Mouse (Mus musculus) midbrain, postnatal 0 days (tissue): ENCODE data around the gene 6430571L13Rik. TPM values are rescaled to one million over a fixed set of nuclear protein-coding genes. Genes with fewer than 3 reads are reported as not detected.

Experiments used
- ATAC-seq: fragments of 200-750 bp; cut with Nextera tagmentation; 2 replicates; pipeline ENCODE4 v1.8.0; 2017; ENCODE audit warnings: moderate number of reproducible peaks, mild to moderate bottlenecking, moderate TSS enrichment, moderate library complexity; ENCODE audit not compliant: low FRiP score
- DNase-seq: peaks from one replicate; pipeline ENCODE4 v3.0.0-alpha.2; 2015; ENCODE audit warnings: low spot score
- H3K27ac ChIP-seq: fragments of 300-500 bp; sonication (generic); 2 replicates; pipeline ENCODE4 v1.5.1; 2014; ENCODE audit warnings: low read depth, mild to moderate bottlenecking, low read length, mixed read lengths
- H3K27me3 ChIP-seq: fragments of 300-500 bp; sonication (generic); 2 replicates; pipeline ENCODE4 v1.6.1; 2014; ENCODE audit warnings: low read length, control low read depth, mixed read lengths; ENCODE audit not compliant: insufficient read depth
- H3K36me3 ChIP-seq: fragments of 300-500 bp; sonication (generic); 2 replicates; pipeline ENCODE4 v1.6.1; 2014; ENCODE audit warnings: low read length, control low read depth, mixed read lengths; ENCODE audit not compliant: insufficient read depth
- H3K4me1 ChIP-seq: fragments of 300-500 bp; sonication (generic); 2 replicates; pipeline ENCODE4 v1.6.1; 2014; ENCODE audit warnings: mild to moderate bottlenecking, control low read depth, antibody characterized with exemption, low read length, mixed read lengths; ENCODE audit not compliant: insufficient read depth
- H3K4me2 ChIP-seq: fragments of 300-500 bp; sonication (generic); 2 replicates; pipeline ENCODE4 v1.6.1; 2014; ENCODE audit warnings: low read depth, mild to moderate bottlenecking, low read length, mixed read lengths; ENCODE audit not compliant: poor library complexity, severe bottlenecking
- H3K4me3 ChIP-seq: fragments of 300-500 bp; sonication (generic); 2 replicates; pipeline ENCODE4 v1.5.1; 2014; ENCODE audit warnings: low read depth, mild to moderate bottlenecking, low read length, moderate library complexity
- H3K9ac ChIP-seq: fragments of 300-500 bp; sonication (generic); replicated peaks from 2 replicates; pipeline ENCODE4 v1.6.1; 2014; ENCODE audit warnings: mild to moderate bottlenecking, low read length, moderate library complexity, mixed read lengths; ENCODE audit not compliant: poor library complexity, severe bottlenecking
- H3K9me3 ChIP-seq: fragments of 300-500 bp; sonication (generic); 2 replicates; pipeline ENCODE4 v1.6.1; 2016; ENCODE audit warnings: low read length, control low read depth
- CTCF ChIP-seq: IDR thresholded peaks from 2 replicates; pipeline ENCODE4 v1.5.1; 2016; ENCODE audit warnings: antibody characterized with exemption, mild to moderate bottlenecking
- WGBS: fragments of 180-500 bp; shearing (Covaris S2); extraction: QIAGEN DNeasy Blood & Tissue Kit; methylation state at CpG from one replicate; pipeline ENCODE4 v1.1.7; 2014; 5-methylcytosine and 5-hydroxymethylcytosine counted together
- polyA plus RNA-seq: library from polyadenylated mRNA; unstranded; fragments of >200 nt; fragmentation: Nextera tagmentation; extraction: Ambion mirVana; gene quantifications from 2 replicates; pipeline ENCODE4 v1.2.1, GENCODE M21; 2015
- total RNA-seq: library from RNA; depleted of rRNA; stranded (reverse); fragments of >200 nt; gene quantifications from 2 replicates; pipeline ENCODE4 v1.2.3, GENCODE M21; 2014

The 6430571L13Rik gene
- total and polyA plus RNA-seq, 2 experiments from 2014 or later = 10.4 to 13.6 TPM

DNA sequence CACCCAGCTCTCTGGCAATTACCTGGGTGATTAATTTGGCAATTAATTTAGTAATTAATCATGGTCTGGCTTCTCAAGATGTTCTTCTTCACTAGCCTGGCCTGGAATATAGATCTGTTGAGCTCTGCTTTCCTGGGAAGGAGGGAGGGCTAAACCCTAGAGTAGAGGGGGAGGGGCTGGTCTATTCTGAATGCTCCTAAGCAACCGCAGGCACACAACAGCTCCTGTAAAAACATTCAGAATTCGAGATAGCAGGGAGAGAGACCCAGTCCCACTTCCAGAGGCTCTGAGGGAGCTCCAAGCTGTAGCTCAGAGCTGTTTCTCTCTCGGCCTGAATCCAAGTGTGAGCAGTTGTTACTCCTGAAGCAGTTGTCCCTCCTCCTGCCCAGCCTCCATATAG is 20.6 kb downstream of the 6430571L13Rik start:
- H3K27me3 ChIP-seq = no peaks in the 10 kb centered on the region
- H3K4me3 ChIP-seq = no peak overlapping the region
- no peaks in the 10 kb centered on the region for H3K36me3 ChIP-seq
- DNase-seq (peak; percentile 38), ATAC-seq (no peak)
- 16% methylated on average over 3 of the region's 3 CpGs for WGBS
- TF ChIP-seq CTCF = no peak
- no peaks in the 10 kb centered on the region for H3K9me3 ChIP-seq
- H3K4me1 ChIP-seq = no peaks in the 10 kb centered on the region
- no peak overlapping the region for H3K27ac ChIP-seq
- no peak overlapping the region for H3K4me2 ChIP-seq
- H3K9ac ChIP-seq = no peak overlapping the region

DNA sequence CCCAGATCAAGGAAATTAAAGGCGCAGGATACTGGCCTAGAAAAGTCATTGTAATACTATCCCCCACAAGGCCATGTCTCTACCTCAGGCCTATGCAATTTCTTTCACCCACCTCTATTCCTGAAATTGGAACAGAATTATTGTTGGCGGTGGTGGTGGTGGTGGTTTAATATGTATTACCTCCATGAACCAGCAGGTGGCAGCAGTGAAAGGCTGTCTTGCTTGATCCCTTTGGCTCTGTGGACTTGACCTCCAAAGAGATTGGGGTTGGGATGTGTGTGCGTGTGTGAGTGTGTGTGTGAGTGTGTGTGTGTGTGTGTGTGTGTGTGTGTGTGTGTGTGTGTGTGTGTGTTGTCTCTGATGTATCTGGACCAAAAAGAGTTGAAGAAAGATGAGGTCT is 26.2 kb downstream of the 6430571L13Rik start:
- 5% methylated on average over 3 of the region's 3 CpGs for WGBS
- Histone ChIP-seq H3K36me3 (no peaks in the 10 kb centered on the region), H3K27me3 (no peaks in the 10 kb centered on the region), H3K4me3 (no peak overlapping the region), H3K4me2 (no peak overlapping the region), H3K9ac (no peak overlapping the region), H3K27ac (no peak overlapping the region), H3K4me1 (no peaks in the 10 kb centered on the region), H3K9me3 (no peaks in the 10 kb centered on the region)
- DNase-seq (peak; percentile 76), ATAC-seq (no peak)
- peak; percentile 96 for TF ChIP-seq CTCF

DNA sequence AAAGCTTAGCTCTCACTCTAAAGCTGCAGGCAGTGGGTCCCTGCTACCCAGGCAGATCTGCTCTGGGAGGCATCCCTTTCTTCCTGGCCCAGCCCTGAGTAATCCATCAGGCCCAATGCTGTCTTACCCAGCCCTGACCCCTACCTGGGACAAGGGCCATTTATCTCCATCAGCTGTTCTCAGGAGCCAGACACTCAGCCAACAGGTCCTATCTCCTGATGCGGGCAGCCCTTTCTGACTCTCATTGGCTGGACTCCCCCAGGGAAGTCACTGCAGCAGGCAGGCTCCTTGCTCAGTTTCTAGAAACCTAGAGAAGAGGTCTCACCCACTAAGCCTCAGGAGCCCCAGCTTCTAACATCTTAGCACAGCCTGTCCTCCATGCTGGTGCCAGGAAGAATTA is 27.9 kb downstream of the 6430571L13Rik start:
- Histone ChIP-seq H3K9ac (no peak overlapping the region), H3K27ac (no peak overlapping the region)

DNA sequence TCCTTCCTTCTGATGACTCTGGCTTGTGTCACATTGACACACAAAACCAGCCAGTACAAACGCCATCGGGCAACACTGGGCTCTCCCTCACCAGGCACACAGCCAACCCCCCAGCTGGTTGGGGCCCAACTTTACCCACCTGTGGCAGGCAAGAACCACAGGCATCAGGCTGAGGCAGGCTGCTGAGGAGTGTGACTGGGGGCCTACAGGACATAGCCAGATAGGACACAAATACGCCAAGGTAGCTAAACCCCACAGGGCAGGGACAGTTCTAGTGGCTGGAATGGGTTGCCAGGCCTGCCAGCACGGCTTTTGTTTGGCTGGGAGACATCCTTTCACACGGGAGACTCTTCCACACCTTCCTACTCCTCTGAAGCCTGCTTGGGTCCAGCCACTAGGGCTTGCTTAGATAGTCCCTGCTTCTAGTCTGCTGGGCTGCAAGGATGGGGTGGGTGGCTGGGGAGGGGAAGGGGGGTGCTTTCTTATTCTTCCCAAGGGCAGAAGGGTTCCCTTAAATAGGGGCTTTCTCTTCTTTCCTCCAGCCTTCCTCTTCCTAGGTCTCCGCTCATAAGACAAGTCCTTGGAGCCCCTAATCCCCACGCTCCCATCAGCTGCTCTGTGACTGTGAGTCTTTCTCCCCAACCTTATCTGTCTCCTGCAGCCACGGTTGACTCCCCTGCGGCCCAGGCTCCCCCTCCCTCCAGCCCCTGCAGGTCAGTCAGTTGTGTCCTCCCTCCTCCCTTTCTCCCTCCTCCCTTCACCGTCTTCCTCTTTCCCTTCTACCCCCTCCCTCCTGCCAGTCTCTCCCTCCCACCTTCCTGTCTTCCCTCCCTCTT is 29.1 kb downstream of the 6430571L13Rik start:
- ATAC-seq (no peak), DNase-seq (no peak)
- no peaks in the 10 kb centered on the region for H3K9me3 ChIP-seq
- no peaks in the 10 kb centered on the region for H3K36me3 ChIP-seq
- TF ChIP-seq CTCF = no peak
- WGBS = 40% methylated on average over 10 of the region's 10 CpGs
- no peak overlapping the region for H3K9ac ChIP-seq
- H3K27ac ChIP-seq = no peak overlapping the region; the same call in 1 of the 2 replicates
- H3K27me3 ChIP-seq = no peaks in the 10 kb centered on the region
- H3K4me3 ChIP-seq = no peak overlapping the region
- no peaks in the 10 kb centered on the region for H3K4me1 ChIP-seq
- no peak overlapping the region for H3K4me2 ChIP-seq

More for the DNA sequence above, 27.9 kb downstream of the 6430571L13Rik start:
- no peak for TF ChIP-seq CTCF
- 90% methylated on average over 1 of the region's 1 CpGs for WGBS
- Histone ChIP-seq H3K4me2 (no peak overlapping the region), H3K4me3 (no peak overlapping the region), H3K27me3 (no peaks in the 10 kb centered on the region), H3K9me3 (no peaks in the 10 kb centered on the region), H3K4me1 (no peaks in the 10 kb centered on the region), H3K36me3 (no peaks in the 10 kb centered on the region)
- ATAC-seq = no peak
- no peak for DNase-seq

DNA sequence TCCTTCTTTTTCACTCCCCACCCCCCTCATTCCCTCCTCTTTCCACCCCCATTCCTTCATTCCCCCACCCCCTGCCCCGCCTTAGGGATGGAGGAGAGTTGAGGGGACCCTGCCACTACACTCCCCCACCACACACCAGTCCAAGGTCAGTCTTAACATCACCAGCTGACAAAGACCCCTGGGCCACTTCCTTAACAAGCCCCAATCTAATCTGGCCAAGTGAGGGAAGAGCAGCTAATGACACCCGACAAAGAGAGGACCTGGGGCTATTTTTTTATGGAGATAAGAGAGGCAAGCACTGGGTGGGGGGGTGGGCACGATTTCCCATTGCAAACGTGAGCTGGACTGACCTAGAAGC is 29.7 kb downstream of the 6430571L13Rik start:
- H3K4me3 ChIP-seq = no peak overlapping the region
- H3K4me2 ChIP-seq = no peak overlapping the region
- TF ChIP-seq CTCF = no peak
- no peaks in the 10 kb centered on the region for H3K9me3 ChIP-seq
- no peaks in the 10 kb centered on the region for H3K4me1 ChIP-seq
- H3K27me3 ChIP-seq = no peaks in the 10 kb centered on the region
- peak overlapping the region; percentile 12; the same call in 1 of the 2 replicates for H3K27ac ChIP-seq
- ATAC-seq (no peak), DNase-seq (no peak)
- H3K36me3 ChIP-seq = no peaks in the 10 kb centered on the region
- no peak overlapping the region for H3K9ac ChIP-seq
- 7% methylated on average over 3 of the region's 4 CpGs for WGBS

DNA sequence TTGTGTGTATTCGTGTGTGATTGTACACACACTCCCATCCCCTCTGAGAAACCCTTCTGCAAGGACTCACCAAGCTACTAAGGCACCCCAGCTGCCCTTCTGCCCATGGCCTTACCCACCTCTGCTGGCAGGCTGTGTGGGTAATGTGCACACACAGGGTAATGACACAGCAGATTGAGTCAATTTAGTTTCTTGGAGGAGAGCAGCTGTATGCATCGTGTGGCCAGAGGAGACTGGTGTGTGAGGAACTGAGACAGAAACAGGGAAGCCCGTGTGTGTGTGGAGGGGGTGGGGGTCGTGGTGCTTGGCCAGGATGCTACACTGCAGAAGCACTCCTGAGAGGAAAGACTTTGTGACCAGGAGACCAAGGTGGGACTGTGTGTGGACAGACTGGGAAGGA is 32.0 kb downstream of the 6430571L13Rik start:
- no peak overlapping the region for H3K4me3 ChIP-seq
- DNase-seq = no peak
- H3K27me3 ChIP-seq = no peaks in the 10 kb centered on the region
- H3K9ac ChIP-seq = no peak overlapping the region
- no peak for TF ChIP-seq CTCF
- peaks cover under 1% of the 10 kb centered on the region; the same call in 1 of the 2 replicates for H3K4me1 ChIP-seq
- H3K36me3 ChIP-seq = no peaks in the 10 kb centered on the region
- H3K4me2 ChIP-seq = no peak overlapping the region
- no peaks in the 10 kb centered on the region for H3K9me3 ChIP-seq
- H3K27ac ChIP-seq = no peak overlapping the region
- WGBS = 59% methylated on average over 4 of the region's 4 CpGs
- ATAC-seq = no peak
